Mouse (Mus musculus) ES-E14 (cell line): ENCODE measurements at regions not wholly inside any gene's neighbourhood (a gene's known extent, or its start where the extent isn't known, plus 50 kb on each side); places are given as distances from the start of the nearest gene placed in this dataset.

Experiments used
- MAFK ChIP-seq: IDR thresholded peaks from 2 replicates; pipeline ENCODE4 v1.6.1; 2014; ENCODE audit warnings: mild to moderate bottlenecking, low read depth, low read length, inconsistent platforms; ENCODE audit not compliant: insufficient read depth
- ZNF384 ChIP-seq: IDR thresholded peaks from 2 replicates; pipeline ENCODE4 v1.6.1; 2012; ENCODE audit warnings: low read depth, low read length, inconsistent platforms

DNA sequence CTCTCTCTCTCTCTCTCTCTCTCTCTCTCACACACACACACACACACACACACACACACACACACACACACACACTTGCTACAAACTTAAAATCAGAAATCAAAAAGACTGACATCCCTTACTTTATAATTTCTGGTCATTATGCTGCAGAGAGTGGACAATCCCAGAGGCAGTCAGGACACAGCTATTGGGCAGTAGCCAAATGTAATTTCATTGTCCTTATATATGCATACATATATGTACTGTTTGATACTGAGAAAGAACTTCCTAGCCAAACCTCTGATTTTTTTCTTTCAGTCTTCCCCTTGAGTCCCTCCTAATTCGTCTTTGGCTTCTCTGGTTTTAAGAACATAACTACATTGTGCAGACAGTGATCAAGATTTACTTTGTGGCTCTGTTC lies 277.3 kb upstream of the Pou3f3 start:
- TF ChIP-seq ZNF384 = no peak
- TF ChIP-seq MAFK = no peak
